Mouse (Mus musculus): ENCODE measurements around the gene Olfr370. TPM values are rescaled to one million over a fixed set of nuclear protein-coding genes. Genes with fewer than 3 reads are reported as not detected.

Olfr370 gene
- polyA plus RNA-seq, 1 experiment from 2014 or later = not detected

DNA sequence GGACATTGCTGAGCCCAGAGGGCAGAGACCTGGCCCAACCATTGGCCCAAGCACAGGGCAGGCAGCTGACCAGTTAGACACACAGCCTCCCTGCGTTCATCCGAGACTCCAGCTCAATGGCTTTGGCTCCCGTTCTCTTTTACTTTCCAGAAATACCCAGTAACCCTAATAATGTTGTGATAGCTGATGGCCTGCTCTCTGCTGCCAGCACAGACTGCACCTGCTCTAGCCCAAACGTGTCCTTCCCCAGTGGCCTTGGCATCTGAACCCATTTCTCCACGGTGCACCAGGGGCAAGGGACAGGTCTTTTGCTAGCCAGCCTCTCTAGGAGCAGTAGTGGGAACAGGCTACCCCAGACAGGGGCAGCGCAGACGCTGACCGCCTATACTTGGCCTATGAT lies 45.2 kb downstream of the Olfr370 start:
- no peak overlapping the region for H3K4me2 ChIP-seq (ENCODE audit: low read length)
- H3K27ac ChIP-seq (ENCODE audit: low read length) = no peak overlapping the region
- 87% methylated on average over 8 of the region's 8 CpGs for WGBS
- no peaks in the 10 kb centered on the region for H3K9me3 ChIP-seq (ENCODE audit: control insufficient read depth, low read length)
- no peaks in the 10 kb centered on the region for H3K36me3 ChIP-seq (ENCODE audit: control insufficient read depth, insufficient read depth)
- no peak for ATAC-seq
- no peak overlapping the region for H3K9ac ChIP-seq (replicated peaks; ENCODE audit: low read depth, low read length)
- peaks cover 22% of the 10 kb centered on the region for H3K4me1 ChIP-seq (replicated peaks; ENCODE audit: control insufficient read depth, insufficient read depth, low read length)
- no peaks in the 10 kb centered on the region for H3K27me3 ChIP-seq (replicated peaks; ENCODE audit: control insufficient read depth, insufficient read depth, low read length)
- H3K4me3 ChIP-seq (replicated peaks; ENCODE audit: low read length) = no peak overlapping the region

GRCm38 (mm10) chr8:83582226-83582625 lies 46.6 kb downstream of the Olfr370 start:
- no peak for ATAC-seq
- Histone ChIP-seq H3K27ac (ENCODE audit: low read length) (no peak overlapping the region), H3K27me3 (replicated peaks; ENCODE audit: control insufficient read depth, insufficient read depth, low read length) (no peaks in the 10 kb centered on the region), H3K9ac (replicated peaks; ENCODE audit: low read depth, low read length) (no peak overlapping the region), H3K9me3 (ENCODE audit: control insufficient read depth, low read length) (no peaks in the 10 kb centered on the region), H3K4me3 (replicated peaks; ENCODE audit: low read length) (no peak overlapping the region), H3K4me2 (ENCODE audit: low read length) (no peak overlapping the region), H3K36me3 (ENCODE audit: control insufficient read depth, insufficient read depth) (no peaks in the 10 kb centered on the region), H3K4me1 (replicated peaks; ENCODE audit: control insufficient read depth, insufficient read depth, low read length) (peaks cover 9% of the 10 kb centered on the region)
- WGBS = 89% methylated on average over 8 of the region's 8 CpGs

- 87% methylated on average over 15 of the region's 15 CpGs for WGBS
- Histone ChIP-seq H3K4me2 (ENCODE audit: low read length) (no peak overlapping the region), H3K36me3 (ENCODE audit: control insufficient read depth, insufficient read depth) (no peaks in the 10 kb centered on the region), H3K4me1 (replicated peaks; ENCODE audit: control insufficient read depth, insufficient read depth, low read length) (peaks cover 6% of the 10 kb centered on the region), H3K27me3 (replicated peaks; ENCODE audit: control insufficient read depth, insufficient read depth, low read length) (no peaks in the 10 kb centered on the region), H3K4me3 (replicated peaks; ENCODE audit: low read length) (no peak overlapping the region), H3K9me3 (ENCODE audit: control insufficient read depth, low read length) (no peaks in the 10 kb centered on the region), H3K9ac (replicated peaks; ENCODE audit: low read depth, low read length) (no peak overlapping the region), H3K27ac (ENCODE audit: low read length) (no peak overlapping the region)
- ATAC-seq = no peak
Observed at GRCm38 (mm10) chr8:83583236-83583635, 47.7 kb downstream of the Olfr370 start.

- Histone ChIP-seq H3K27me3 (replicated peaks; ENCODE audit: control insufficient read depth, insufficient read depth, low read length) (no peaks in the 10 kb centered on the region), H3K27ac (ENCODE audit: low read length) (no peak overlapping the region), H3K4me3 (replicated peaks; ENCODE audit: low read length) (no peak overlapping the region), H3K9ac (replicated peaks; ENCODE audit: low read depth, low read length) (no peak overlapping the region), H3K4me2 (ENCODE audit: low read length) (no peak overlapping the region), H3K36me3 (ENCODE audit: control insufficient read depth, insufficient read depth) (no peaks in the 10 kb centered on the region), H3K9me3 (ENCODE audit: control insufficient read depth, low read length) (no peaks in the 10 kb centered on the region), H3K4me1 (replicated peaks; ENCODE audit: control insufficient read depth, insufficient read depth, low read length) (peaks cover 18% of the 10 kb centered on the region)
- WGBS = 94% methylated on average over 1 of the region's 1 CpGs
- no peak for ATAC-seq
Observed at GRCm38 (mm10) chr8:83584771-83585170, 49.2 kb downstream of the Olfr370 start.

DNA sequence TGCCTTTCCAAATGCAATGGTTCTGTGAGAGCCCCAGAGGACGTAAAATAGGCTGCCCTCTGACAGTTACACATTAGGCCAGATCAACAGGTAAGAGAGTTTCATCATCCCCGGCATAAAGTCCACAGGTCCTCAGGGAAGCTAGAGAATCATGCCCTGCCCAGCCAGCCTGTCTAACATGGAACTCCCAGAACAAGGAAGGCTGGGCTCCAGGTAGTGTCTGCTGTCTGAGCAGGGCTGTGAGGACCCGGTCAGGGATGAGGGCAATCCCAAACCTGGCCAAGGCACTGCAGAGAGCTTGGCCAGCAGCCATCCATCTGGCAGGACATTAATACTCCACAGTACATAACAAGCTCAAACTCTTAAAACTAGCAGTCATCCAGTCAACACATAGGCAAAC lies 49.8 kb downstream of the Olfr370 start:
- 69% methylated on average over 3 of the region's 3 CpGs for WGBS
- Histone ChIP-seq H3K27me3 (replicated peaks; ENCODE audit: control insufficient read depth, insufficient read depth, low read length) (no peaks in the 10 kb centered on the region), H3K9ac (replicated peaks; ENCODE audit: low read depth, low read length) (no peak overlapping the region), H3K4me1 (replicated peaks; ENCODE audit: control insufficient read depth, insufficient read depth, low read length) (peaks cover 22% of the 10 kb centered on the region), H3K36me3 (ENCODE audit: control insufficient read depth, insufficient read depth) (no peaks in the 10 kb centered on the region), H3K27ac (ENCODE audit: low read length) (no peak overlapping the region), H3K4me3 (replicated peaks; ENCODE audit: low read length) (no peak overlapping the region), H3K9me3 (ENCODE audit: control insufficient read depth, low read length) (no peaks in the 10 kb centered on the region), H3K4me2 (ENCODE audit: low read length) (no peak overlapping the region)
- ATAC-seq = no peak

- H3K27ac ChIP-seq (ENCODE audit: low read length) = no peak overlapping the region
- H3K36me3 ChIP-seq (ENCODE audit: control insufficient read depth, insufficient read depth) = no peaks in the 10 kb centered on the region
- 89% methylated on average over 6 of the region's 6 CpGs for WGBS
- H3K4me3 ChIP-seq (replicated peaks; ENCODE audit: low read length) = no peak overlapping the region
- no peak overlapping the region for H3K4me2 ChIP-seq (ENCODE audit: low read length)
- no peak for ATAC-seq
- H3K27me3 ChIP-seq (replicated peaks; ENCODE audit: control insufficient read depth, insufficient read depth, low read length) = no peaks in the 10 kb centered on the region
- peaks cover 39% of the 10 kb centered on the region for H3K4me1 ChIP-seq (replicated peaks; ENCODE audit: control insufficient read depth, insufficient read depth, low read length)
- no peak overlapping the region for H3K9ac ChIP-seq (replicated peaks; ENCODE audit: low read depth, low read length)
- no peaks in the 10 kb centered on the region for H3K9me3 ChIP-seq (ENCODE audit: control insufficient read depth, low read length)
Observed at GRCm38 (mm10) chr8:83587644-83588043, 52.1 kb downstream of the Olfr370 start.

DNA sequence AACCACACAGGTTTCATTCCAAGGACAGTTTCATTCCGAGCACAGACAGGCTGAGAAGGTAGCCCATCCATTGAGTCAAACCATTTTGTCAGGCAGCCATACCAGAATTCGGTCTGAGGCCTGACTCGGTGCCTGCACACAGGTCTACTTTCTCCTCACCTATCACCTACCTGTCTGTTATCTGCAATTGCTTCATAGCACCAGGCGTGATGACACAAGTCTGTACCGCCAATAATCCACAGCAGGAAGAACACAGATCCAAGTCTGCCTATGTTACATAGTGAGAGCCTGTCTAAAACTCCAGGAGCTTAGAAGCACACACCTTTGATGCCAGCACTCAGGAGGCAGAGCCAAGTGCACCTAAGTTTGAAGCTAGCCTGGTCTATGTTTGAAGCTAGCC lies 53.3 kb downstream of the Olfr370 start:
- Histone ChIP-seq H3K27me3 (replicated peaks; ENCODE audit: control insufficient read depth, insufficient read depth, low read length) (no peaks in the 10 kb centered on the region), H3K4me3 (replicated peaks; ENCODE audit: low read length) (no peak overlapping the region), H3K27ac (ENCODE audit: low read length) (no peak overlapping the region), H3K4me2 (ENCODE audit: low read length) (no peak overlapping the region), H3K4me1 (replicated peaks; ENCODE audit: control insufficient read depth, insufficient read depth, low read length) (peaks cover 48% of the 10 kb centered on the region), H3K36me3 (ENCODE audit: control insufficient read depth, insufficient read depth) (no peaks in the 10 kb centered on the region), H3K9me3 (ENCODE audit: control insufficient read depth, low read length) (no peaks in the 10 kb centered on the region), H3K9ac (replicated peaks; ENCODE audit: low read depth, low read length) (no peak overlapping the region)
- ATAC-seq = no peak
- 92% methylated on average over 5 of the region's 5 CpGs for WGBS

- Histone ChIP-seq H3K4me2 (ENCODE audit: low read length) (no peak overlapping the region), H3K27ac (ENCODE audit: low read length) (no peak overlapping the region), H3K4me3 (replicated peaks; ENCODE audit: low read length) (no peak overlapping the region), H3K4me1 (replicated peaks; ENCODE audit: control insufficient read depth, insufficient read depth, low read length) (peaks cover 48% of the 10 kb centered on the region), H3K27me3 (replicated peaks; ENCODE audit: control insufficient read depth, insufficient read depth, low read length) (no peaks in the 10 kb centered on the region), H3K36me3 (ENCODE audit: control insufficient read depth, insufficient read depth) (no peaks in the 10 kb centered on the region), H3K9ac (replicated peaks; ENCODE audit: low read depth, low read length) (no peak overlapping the region), H3K9me3 (ENCODE audit: control insufficient read depth, low read length) (no peaks in the 10 kb centered on the region)
- 83% methylated on average over 7 of the region's 7 CpGs for WGBS
- no peak for ATAC-seq
Observed at GRCm38 (mm10) chr8:83590488-83591023, 55.0 kb downstream of the Olfr370 start.

DNA sequence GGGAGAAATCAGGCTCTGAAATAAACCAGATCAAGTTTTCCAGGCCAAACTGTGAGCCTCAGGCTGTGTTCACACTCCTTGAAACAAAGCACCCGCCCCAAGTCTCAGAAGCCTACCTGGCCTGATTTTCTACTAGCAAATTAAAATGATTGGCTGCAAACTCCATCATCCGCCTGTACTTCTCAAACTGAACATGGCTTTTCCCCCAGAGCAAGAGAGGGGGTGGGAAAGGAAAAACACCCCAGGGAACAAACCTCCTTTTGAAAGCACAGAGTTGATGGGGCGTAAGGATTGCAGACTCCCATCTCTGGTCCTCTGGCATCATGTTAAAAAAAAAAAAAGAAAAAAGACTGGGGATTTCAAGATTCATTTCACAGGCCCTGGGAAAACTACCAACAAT lies 57.1 kb downstream of the Olfr370 start:
- Histone ChIP-seq H3K27ac (ENCODE audit: low read length) (no peak overlapping the region), H3K4me2 (ENCODE audit: low read length) (peak overlapping the region; percentile 62), H3K4me3 (replicated peaks; ENCODE audit: low read length) (peak overlapping the region; percentile 70), H3K9me3 (ENCODE audit: control insufficient read depth, low read length) (no peaks in the 10 kb centered on the region), H3K4me1 (replicated peaks; ENCODE audit: control insufficient read depth, insufficient read depth, low read length) (peaks cover 48% of the 10 kb centered on the region), H3K36me3 (ENCODE audit: control insufficient read depth, insufficient read depth) (no peaks in the 10 kb centered on the region), H3K27me3 (replicated peaks; ENCODE audit: control insufficient read depth, insufficient read depth, low read length) (no peaks in the 10 kb centered on the region), H3K9ac (replicated peaks; ENCODE audit: low read depth, low read length) (peak overlapping the region; percentile 85)
- ATAC-seq = no peak
- 48% methylated on average over 3 of the region's 3 CpGs for WGBS

Measured in forebrain, embryonic 16.5 days (tissue).